Comparison of ENCODE assay signal across 8 mouse cellular contexts in the genomic region with DNA sequence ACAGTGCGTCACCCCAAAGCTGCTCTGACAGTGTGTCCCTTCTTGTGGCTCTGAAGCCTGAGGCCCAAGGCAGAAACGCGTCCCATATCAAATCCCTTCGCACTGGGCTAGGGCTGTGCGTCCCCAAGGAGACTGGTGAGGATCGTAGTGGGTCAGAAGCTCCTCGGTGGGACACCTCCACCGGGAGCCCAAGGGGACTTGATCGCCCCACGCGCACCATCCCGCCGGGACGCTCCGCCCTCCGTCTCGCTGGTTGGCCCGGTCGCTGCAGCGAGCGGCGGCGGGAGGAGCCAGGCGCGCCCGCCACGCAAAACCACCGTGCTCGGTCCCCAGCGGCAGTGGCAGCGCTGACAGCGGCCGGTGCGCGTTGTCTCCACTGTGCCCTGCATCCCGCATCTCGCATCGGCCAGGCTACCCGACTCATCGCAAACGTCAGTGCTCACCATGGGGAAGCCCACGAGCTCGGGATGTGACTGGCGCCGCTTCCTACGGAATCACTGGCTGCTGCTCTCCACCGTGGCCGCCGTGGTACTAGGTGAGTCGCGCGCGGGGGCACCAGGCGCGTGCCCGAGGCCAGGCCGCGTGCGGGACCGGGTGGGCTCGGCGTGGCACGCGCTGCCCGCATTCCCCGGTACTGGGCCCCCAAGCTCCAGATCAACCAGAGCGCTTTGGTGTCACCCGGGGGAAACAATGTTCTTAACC. TPM values are rescaled to one million over a fixed set of nuclear protein-coding genes. Genes with fewer than 3 reads are reported as not detected.
DNase-seq lines count a peak whose midpoint lies in the region; ATAC-seq and TF ChIP-seq lines count a peak whose summit lies in the region.

Gene Slc1a1, plus strand, starts transcription at position 252 of the 702 bp plus-strand sequence.

- peak; percentile 93 for ATAC-seq in hindbrain, embryonic 16.5 days
- peak; percentile 86 for ATAC-seq in lung, postnatal 0 days
- ATAC-seq in erythroid progenitor cell, adult 5-6 weeks (replicated peaks; ENCODE audit: low FRiP score, poor library complexity, severe bottlenecking) = no peak

- H3K36me3 ChIP-seq in hindbrain, embryonic 16.5 days (ENCODE audit: control insufficient read depth, insufficient read depth, low read length) = no peaks in the 10 kb centered on the region
- no peaks in the 10 kb centered on the region for H3K36me3 ChIP-seq in lung, postnatal 0 days (ENCODE audit: insufficient read depth, low read length)

- H3K4me2 ChIP-seq in hindbrain, embryonic 16.5 days (ENCODE audit: low read length) = peak within 1 kb of the TSS; percentile 63
- peak within 1 kb of the TSS; percentile 91 for H3K4me2 ChIP-seq in lung, postnatal 0 days (replicated peaks; ENCODE audit: low read depth, low read length)

- under 1% methylated on average over 51 of the region's 68 CpGs for WGBS in hindbrain, embryonic 16.5 days
- WGBS in lung, postnatal 0 days = under 1% methylated on average over 67 of the region's 68 CpGs

- peaks cover 10% of the 10 kb centered on the region for H3K4me1 ChIP-seq in hindbrain, embryonic 16.5 days (ENCODE audit: control insufficient read depth, insufficient read depth, low read depth, low read length)
- H3K4me1 ChIP-seq in lung, postnatal 0 days (ENCODE audit: insufficient read depth, low read depth, low read length) = peaks cover 8% of the 10 kb centered on the region; the same call in 1 of the 2 replicates

- H3K4me3 ChIP-seq in hindbrain, embryonic 16.5 days (ENCODE audit: low read length) = peak within 1 kb of the TSS; percentile 70
- H3K4me3 ChIP-seq in lung, postnatal 0 days (ENCODE audit: low read depth, low read length) = peak within 1 kb of the TSS; percentile 57

- peak within 1 kb of the TSS; percentile 80 for H3K9ac ChIP-seq in hindbrain, embryonic 16.5 days (ENCODE audit: low read depth, low read length)
- H3K9ac ChIP-seq in lung, postnatal 0 days (replicated peaks; ENCODE audit: low read depth) = peak within 1 kb of the TSS; percentile 44

- no peaks in the 10 kb centered on the region for H3K9me3 ChIP-seq in hindbrain, embryonic 16.5 days (ENCODE audit: control insufficient read depth, low read length)
- no peaks in the 10 kb centered on the region for H3K9me3 ChIP-seq in lung, postnatal 0 days (ENCODE audit: low read length)

- DNase-seq in adrenal gland, adult (ENCODE audit: inconsistent age in 2 of 2, low spot score in 1 of 2) = peak; percentile 54 to 85
- peak; percentile 86 to 87 for DNase-seq in cerebellum, postnatal 10 days
- DNase-seq in frontal cortex, postnatal 14 days (ENCODE audit: low spot score in 2 of 2) = peak; percentile 44 to 75
- peak; percentile 81 to 87 for DNase-seq in layer of hippocampus, postnatal 36 days
- DNase-seq in lung, postnatal 0 days (ENCODE audit: low spot score) = peak; percentile 45
- DNase-seq in retina, postnatal 7 days (ENCODE audit: low read depth, low spot score) = peak; percentile 57

- H3K27ac ChIP-seq in hindbrain, embryonic 16.5 days (ENCODE audit: low read depth, low read length) = peak within 1 kb of the TSS; percentile 81
- H3K27ac ChIP-seq in lung, postnatal 0 days (ENCODE audit: low read length) = no peak within 1 kb of the TSS

- TF ChIP-seq EP300 in lung, postnatal 0 days (IDR thresholded peaks at IDR 0.05) = no peak

- peak; percentile 18 for TF ChIP-seq CTCF in lung, postnatal 0 days (IDR thresholded peaks at IDR 0.05)

- no peaks in the 10 kb centered on the region for H3K27me3 ChIP-seq in hindbrain, embryonic 16.5 days (replicated peaks; ENCODE audit: control insufficient read depth, insufficient read depth, low read length)
- no peaks in the 10 kb centered on the region for H3K27me3 ChIP-seq in lung, postnatal 0 days (replicated peaks; ENCODE audit: insufficient read depth, low read length)

RNA-seq across cellular contexts. Expression of gene Slc1a1, which starts in this region (rescaled TPM):
- polyA plus RNA-seq in hindbrain, embryonic 16.5 days (2015; fragmentation: Nextera tagmentation; extraction: Ambion mirVana) = 48.0 and 53.7 TPM in 2 replicates
- 100 to 1,000 TPM; 138 to 140 TPM for total RNA-seq in layer of hippocampus, postnatal 36 days (2021)
- polyA plus RNA-seq in lung, postnatal 0 days (2015; fragmentation: Nextera tagmentation; extraction: Ambion mirVana) = 13.0 and 13.2 TPM in 2 replicates
- total RNA-seq in erythroid progenitor cell, adult 5-6 weeks (2015; ENCODE audit: low replicate concordance) = not detected in 2 replicates
- not detected in 2 replicates for total RNA-seq in erythroid progenitor cell, adult 5-6 weeks (2017; ENCODE audit: low replicate concordance)

Comparison
In these comparisons a context has a peak if more than half of its experiments do, and no peak if none do; other contexts are left out.
1. RNA of gene Slc1a1 (total RNA-seq): 138 to 140 TPM in layer of hippocampus, postnatal 36 days; not detected in erythroid progenitor cell, adult 5-6 weeks; every median in the first group is over 100 times any median in the second.
2. Peak in every context shown above with its lines, with median percentiles within 50 percentile points of each other: DNase-seq.